Mouse (Mus musculus): ENCODE results near the gene Yipf3. TPM values are rescaled to one million over a fixed set of nuclear protein-coding genes. Genes with fewer than 3 reads are reported as not detected.

Yipf3 gene
- total and polyA plus RNA-seq, 2 experiments = 24.6 to 271 TPM

DNA sequence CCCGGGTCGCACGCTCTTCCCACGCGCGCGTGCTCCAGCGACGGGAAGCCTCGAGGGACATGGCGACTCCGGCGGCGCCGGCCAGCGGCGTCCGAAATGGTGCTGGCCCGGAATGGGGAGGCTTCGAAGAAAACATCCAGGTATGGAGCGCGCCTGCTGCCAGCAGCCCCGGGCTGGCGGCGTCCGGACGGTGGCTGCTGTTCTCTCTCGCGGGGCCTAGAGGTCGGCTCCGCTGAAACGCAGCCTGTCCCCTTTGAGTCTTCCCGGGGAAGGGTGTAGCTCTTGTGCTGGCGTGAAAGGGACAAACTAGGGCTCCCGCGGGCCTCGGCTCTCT is 276 bp downstream of the Yipf3 start:
- peak overlapping the region; percentile 92 for H3K9ac ChIP-seq (ENCODE audit: low read depth, low read length)
- peaks cover 4% of the 10 kb centered on the region; the same call in 1 of the 2 replicates for H3K36me3 ChIP-seq (ENCODE audit: control insufficient read depth, insufficient read depth, low read length)
- peaks cover 7% of the 10 kb centered on the region; the same call in 1 of the 2 replicates for H3K79me2 ChIP-seq (ENCODE audit: control insufficient read depth, insufficient read depth, low read length)
- under 1% methylated on average over 37 of the region's 37 CpGs for WGBS
- peak overlapping the region; percentile 68 for H3K27ac ChIP-seq (replicated peaks; ENCODE audit: insufficient read depth, low read depth, low read length)
- H3K27me3 ChIP-seq (ENCODE audit: control insufficient read depth, insufficient read depth, low read length) = no peaks in the 10 kb centered on the region
- DNase-seq (ENCODE audit: extremely low read depth, low read depth, low spot score) = no peak
- peaks cover 13% of the 10 kb centered on the region for H3K4me1 ChIP-seq (ENCODE audit: control insufficient read depth, insufficient read depth, low read length)
- TF ChIP-seq CTCF (IDR thresholded peaks at IDR 0.05; ENCODE audit: low read depth, low read length) (no peak), POLR2A (IDR thresholded peaks at IDR 0.05; ENCODE audit: extremely low read depth, insufficient read depth, low read length) (no peak)
- H3K4me3 ChIP-seq (ENCODE audit: insufficient read depth, low read depth, low read length) = peak overlapping the region; percentile 90

GRCm38 (mm10) chr17:46251174-46251573 is 3.3 kb downstream of the Yipf3 start:
- no peak overlapping the region for H3K27ac ChIP-seq (replicated peaks; ENCODE audit: insufficient read depth, low read depth, low read length)
- H3K36me3 ChIP-seq (ENCODE audit: control insufficient read depth, insufficient read depth, low read length) = peaks cover 2% of the 10 kb centered on the region; the same call in 1 of the 2 replicates
- H3K4me1 ChIP-seq (ENCODE audit: control insufficient read depth, insufficient read depth, low read length) = peaks cover 15% of the 10 kb centered on the region
- no peak overlapping the region for H3K4me3 ChIP-seq (ENCODE audit: insufficient read depth, low read depth, low read length)
- WGBS = 84% methylated on average over 7 of the region's 7 CpGs
- no peaks in the 10 kb centered on the region; the same call in 1 of the 2 replicates for H3K27me3 ChIP-seq (ENCODE audit: control insufficient read depth, insufficient read depth, low read length)
- H3K79me2 ChIP-seq (ENCODE audit: control insufficient read depth, insufficient read depth, low read length) = peaks cover 7% of the 10 kb centered on the region; the same call in 1 of the 2 replicates
- H3K9ac ChIP-seq (ENCODE audit: low read depth, low read length) = no peak overlapping the region
- DNase-seq (ENCODE audit: extremely low read depth, low read depth, low spot score) = no peak
- TF ChIP-seq POLR2A (IDR thresholded peaks at IDR 0.05; ENCODE audit: extremely low read depth, insufficient read depth, low read length) = no peak
- TF ChIP-seq CTCF (IDR thresholded peaks at IDR 0.05; ENCODE audit: low read depth, low read length) = peak; percentile 35

DNA sequence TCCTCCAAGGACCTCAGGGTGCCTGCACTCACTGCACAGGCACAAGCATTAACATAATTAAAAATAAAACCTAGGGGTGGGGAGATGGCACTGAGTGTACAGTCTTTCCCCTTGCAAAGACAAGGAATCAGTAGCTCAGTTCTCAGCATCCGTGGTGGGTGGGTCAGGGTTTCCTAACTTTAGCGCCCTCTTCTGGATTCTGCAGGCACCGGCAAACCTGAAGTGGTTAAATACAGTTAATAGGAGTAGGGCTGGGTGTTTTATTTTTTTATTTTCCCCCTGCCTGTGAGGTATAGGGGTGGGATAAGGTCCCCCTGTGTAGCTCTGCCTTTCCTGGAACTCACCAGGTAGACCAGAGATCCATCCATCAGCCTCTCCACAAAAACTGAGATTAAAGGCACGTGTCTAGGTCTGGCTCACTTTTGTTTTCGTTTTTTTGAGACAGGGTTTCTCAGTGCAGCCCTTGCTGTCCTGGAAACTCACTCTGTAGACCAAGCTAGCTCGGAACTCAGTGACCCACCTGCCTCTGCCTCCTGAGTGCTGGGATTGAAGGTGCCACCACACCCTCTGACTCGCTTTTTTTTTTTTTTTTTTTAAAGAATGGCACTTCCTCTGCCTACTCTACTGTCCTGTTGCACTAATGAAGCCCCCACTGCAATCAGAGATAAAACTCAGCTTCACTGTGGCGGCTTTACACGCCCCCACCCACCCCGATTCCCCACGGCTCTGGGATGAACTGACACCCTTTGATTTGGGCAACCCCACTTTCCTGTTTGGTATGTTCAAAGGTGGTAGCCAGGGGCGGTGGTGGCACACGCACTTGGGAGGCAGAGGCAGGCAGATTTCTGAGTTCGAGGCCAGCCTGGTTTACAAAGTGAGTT is 4.9 kb downstream of the Yipf3 start:
- TF ChIP-seq POLR2A (IDR thresholded peaks at IDR 0.05; ENCODE audit: extremely low read depth, insufficient read depth, low read length) = no peak
- TF ChIP-seq CTCF (IDR thresholded peaks at IDR 0.05; ENCODE audit: low read depth, low read length) = peak; percentile 19; the same call in 1 of the 2 replicates
- H3K9ac ChIP-seq (ENCODE audit: low read depth, low read length) = no peak overlapping the region
- WGBS = 62% methylated on average over 14 of the region's 14 CpGs
- no peak overlapping the region for H3K4me3 ChIP-seq (ENCODE audit: insufficient read depth, low read depth, low read length)
- no peaks in the 10 kb centered on the region; the same call in 1 of the 2 replicates for H3K27me3 ChIP-seq (ENCODE audit: control insufficient read depth, insufficient read depth, low read length)
- peaks cover 3% of the 10 kb centered on the region; the same call in 1 of the 2 replicates for H3K79me2 ChIP-seq (ENCODE audit: control insufficient read depth, insufficient read depth, low read length)
- peaks cover 2% of the 10 kb centered on the region; the same call in 1 of the 2 replicates for H3K36me3 ChIP-seq (ENCODE audit: control insufficient read depth, insufficient read depth, low read length)
- DNase-seq (ENCODE audit: extremely low read depth, low read depth, low spot score) = no peak
- H3K4me1 ChIP-seq (ENCODE audit: control insufficient read depth, insufficient read depth, low read length) = peaks cover 9% of the 10 kb centered on the region; the same call in 1 of the 2 replicates
- no peak overlapping the region for H3K27ac ChIP-seq (replicated peaks; ENCODE audit: insufficient read depth, low read depth, low read length)

DNA sequence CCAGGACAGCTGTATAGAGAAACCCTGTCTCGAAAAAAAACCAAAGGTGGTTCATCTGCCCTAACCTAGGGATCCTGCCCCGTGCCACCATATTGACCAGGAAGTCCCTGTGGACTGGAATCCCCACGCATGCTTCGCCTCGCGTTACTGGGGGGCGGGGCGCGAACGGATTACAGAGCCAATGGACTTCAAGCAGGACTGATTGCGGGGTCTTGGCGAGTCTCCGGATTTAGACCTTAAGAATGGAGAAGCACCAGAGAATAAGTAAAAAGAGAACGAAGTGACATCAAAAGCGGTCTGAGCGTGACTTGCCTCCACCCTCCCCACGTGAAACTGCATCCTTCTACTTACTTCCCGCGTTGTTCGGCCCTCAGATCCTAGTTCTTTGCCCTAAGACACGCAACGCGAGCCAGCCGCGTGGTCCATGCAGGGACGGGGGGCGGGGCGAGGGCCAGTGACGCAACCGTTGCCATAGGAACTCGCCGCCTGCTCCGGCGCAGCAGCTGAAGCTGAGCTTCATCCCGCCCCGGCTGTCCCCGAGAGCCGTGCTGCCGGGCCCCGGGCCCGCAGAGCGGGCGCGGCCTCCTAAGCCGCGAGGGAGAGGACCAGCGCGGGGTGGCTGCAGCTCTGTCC is 5.7 kb downstream of the Yipf3 start, which contains the start of gene Lrrc73:
Gene Lrrc73 (plus strand): TSS at position 80 of the 633 bp plus-strand sequence.
- peak within 1 kb of the TSS; percentile 51 for H3K4me3 ChIP-seq (ENCODE audit: insufficient read depth, low read depth, low read length)
- 3% methylated on average over 48 of the region's 48 CpGs for WGBS
- TF ChIP-seq CTCF (IDR thresholded peaks at IDR 0.05; ENCODE audit: low read depth, low read length) = no peak
- no peak for TF ChIP-seq POLR2A (IDR thresholded peaks at IDR 0.05; ENCODE audit: extremely low read depth, insufficient read depth, low read length)
- H3K4me1 ChIP-seq (ENCODE audit: control insufficient read depth, insufficient read depth, low read length) = peaks cover 9% of the 10 kb centered on the region; the same call in 1 of the 2 replicates
- H3K9ac ChIP-seq (ENCODE audit: low read depth, low read length) = peak within 1 kb of the TSS; percentile 60
- DNase-seq (ENCODE audit: extremely low read depth, low read depth, low spot score) = peak; percentile 63
- H3K27ac ChIP-seq (replicated peaks; ENCODE audit: insufficient read depth, low read depth, low read length) = no peak within 1 kb of the TSS
- no peaks in the 10 kb centered on the region; the same call in 1 of the 2 replicates for H3K79me2 ChIP-seq (ENCODE audit: control insufficient read depth, insufficient read depth, low read length)
- H3K36me3 ChIP-seq (ENCODE audit: control insufficient read depth, insufficient read depth, low read length) = peaks cover 2% of the 10 kb centered on the region; the same call in 1 of the 2 replicates
- no peaks in the 10 kb centered on the region; the same call in 1 of the 2 replicates for H3K27me3 ChIP-seq (ENCODE audit: control insufficient read depth, insufficient read depth, low read length)

GRCm38 (mm10) chr17:46254106-46254505 is 6.2 kb downstream of the Yipf3 start:
- Histone ChIP-seq H3K36me3 (ENCODE audit: control insufficient read depth, insufficient read depth, low read length) (peaks cover 2% of the 10 kb centered on the region; the same call in 1 of the 2 replicates), H3K4me1 (ENCODE audit: control insufficient read depth, insufficient read depth, low read length) (peaks cover 4% of the 10 kb centered on the region; the same call in 1 of the 2 replicates), H3K79me2 (ENCODE audit: control insufficient read depth, insufficient read depth, low read length) (no peaks in the 10 kb centered on the region; the same call in 1 of the 2 replicates), H3K4me3 (ENCODE audit: insufficient read depth, low read depth, low read length) (peak overlapping the region; percentile 51), H3K9ac (ENCODE audit: low read depth, low read length) (peak overlapping the region; percentile 60), H3K27ac (replicated peaks; ENCODE audit: insufficient read depth, low read depth, low read length) (no peak overlapping the region), H3K27me3 (ENCODE audit: control insufficient read depth, insufficient read depth, low read length) (no peaks in the 10 kb centered on the region; the same call in 1 of the 2 replicates)
- no peak for DNase-seq (ENCODE audit: extremely low read depth, low read depth, low spot score)
- 1% methylated on average over 54 of the region's 54 CpGs for WGBS
- no peak for TF ChIP-seq CTCF (IDR thresholded peaks at IDR 0.05; ENCODE audit: low read depth, low read length)
- no peak for TF ChIP-seq POLR2A (IDR thresholded peaks at IDR 0.05; ENCODE audit: extremely low read depth, insufficient read depth, low read length)
